In genomic region chr9:43116997-43117336, GRCm38 (mm10) we compare ENCODE assay signal across 9 mouse cellular contexts. TPM values are rescaled to one million over a fixed set of nuclear protein-coding genes. Genes with fewer than 3 reads are reported as not detected.
DNase-seq lines count a peak whose midpoint lies in the region; ATAC-seq and TF ChIP-seq lines count a peak whose summit lies in the region.
"Had no signal": no experiment of that assay in that cellular context is flagged by ENCODE, and none has a peak within 500 bp of the region (broad histone marks: within the 10 kb centered on the region; RNA-seq: fewer than 3 reads in every experiment).

No protein-coding gene starts in this region.

- peaks cover 44% of the 10 kb centered on the region for H3K4me1 ChIP-seq in erythroblast, embryonic 14.5 days (ENCODE audit: control insufficient read depth)
- H3K4me1 ChIP-seq in hindbrain, embryonic 14.5 days (replicated peaks; ENCODE audit: control insufficient read depth, insufficient read depth, low read length): peaks cover 10% of the 10 kb centered on the region
- peaks cover 12% of the 10 kb centered on the region for H3K4me1 ChIP-seq in midbrain, embryonic 16.5 days (ENCODE audit: control insufficient read depth, insufficient read depth, low read length)

- no peak for TF ChIP-seq CTCF in layer of hippocampus, adult 2 months (conservative IDR thresholded peaks at IDR 0.05)

- DNase-seq in layer of hippocampus, adult 2 months (ENCODE audit: low spot score in 2 of 2): no peak
- no peak for DNase-seq in layer of hippocampus, adult 9-11 months
- DNase-seq in hindbrain, embryonic 14.5 days (ENCODE audit: low spot score): no peak
- no peak for DNase-seq in adipocyte (ENCODE audit: low spot score)
- DNase-seq in adrenal gland, postnatal 10 days: no peak
- DNase-seq: adrenal gland, postnatal 14 days; cerebellum, adult 9-11 months had no signal

- H3K9me3 ChIP-seq in erythroblast, embryonic 14.5 days (ENCODE audit: control insufficient read depth, low read length): no peaks in the 10 kb centered on the region
- no peaks in the 10 kb centered on the region for H3K9me3 ChIP-seq in hindbrain, embryonic 14.5 days (ENCODE audit: control insufficient read depth, low read length)
- H3K9me3 ChIP-seq in midbrain, embryonic 16.5 days (replicated peaks; ENCODE audit: control insufficient read depth, low read length, poor library complexity, severe bottlenecking): no peaks in the 10 kb centered on the region

- no peaks in the 10 kb centered on the region for H3K36me3 ChIP-seq in erythroblast, embryonic 14.5 days (ENCODE audit: control insufficient read depth)
- no peaks in the 10 kb centered on the region; the same call in 1 of the 2 replicates for H3K36me3 ChIP-seq in hindbrain, embryonic 14.5 days (replicated peaks; ENCODE audit: control insufficient read depth, insufficient read depth)
- H3K36me3 ChIP-seq in midbrain, embryonic 16.5 days (ENCODE audit: control insufficient read depth, insufficient read depth, low read length): no peaks in the 10 kb centered on the region

- peak overlapping the region; percentile 62 for H3K4me3 ChIP-seq in layer of hippocampus, adult 2 months
- peak overlapping the region; percentile 83 for H3K4me3 ChIP-seq in erythroblast, embryonic 14.5 days (replicated peaks)
- H3K4me3 ChIP-seq in hindbrain, embryonic 14.5 days (replicated peaks; ENCODE audit: low read length): peak overlapping the region; percentile 82
- peak overlapping the region; percentile 76 for H3K4me3 ChIP-seq in midbrain, embryonic 16.5 days (ENCODE audit: low read depth, low read length)

- no peak for ATAC-seq in hindbrain, embryonic 14.5 days (ENCODE audit: low FRiP score)
- ATAC-seq in midbrain, embryonic 16.5 days: no peak

- H3K27me3 ChIP-seq in erythroblast, embryonic 14.5 days (ENCODE audit: control insufficient read depth): peaks cover 90% of the 10 kb centered on the region
- H3K27me3 ChIP-seq in hindbrain, embryonic 14.5 days (ENCODE audit: control insufficient read depth, insufficient read depth, low read length): no peaks in the 10 kb centered on the region
- no peaks in the 10 kb centered on the region for H3K27me3 ChIP-seq in midbrain, embryonic 16.5 days (ENCODE audit: control insufficient read depth, insufficient read depth, low read depth, low read length)

- peak overlapping the region; percentile 68 for H3K4me2 ChIP-seq in hindbrain, embryonic 14.5 days (replicated peaks)
- peak overlapping the region; percentile 74 for H3K4me2 ChIP-seq in midbrain, embryonic 16.5 days (ENCODE audit: low read length)

- H3K9ac ChIP-seq in hindbrain, embryonic 14.5 days: peak overlapping the region; percentile 95; the same call in 1 of the 2 replicates
- H3K9ac ChIP-seq in midbrain, embryonic 16.5 days (ENCODE audit: low read depth, low read length): no peak overlapping the region; the same call in 1 of the 2 replicates

- 82% methylated on average over 6 of the region's 6 CpGs for WGBS in hindbrain, embryonic 14.5 days
- 82% methylated on average over 6 of the region's 6 CpGs for WGBS in midbrain, embryonic 16.5 days

- peak overlapping the region; percentile 99 for H3K27ac ChIP-seq in layer of hippocampus, adult 2 months
- H3K27ac ChIP-seq in hindbrain, embryonic 14.5 days: no peak overlapping the region
- H3K27ac ChIP-seq in midbrain, embryonic 16.5 days (ENCODE audit: low read length): no peak overlapping the region; the same call in 1 of the 2 replicates

RNA-seq across cellular contexts. Expression of gene Tmem136, which starts 0.6 kb away (rescaled TPM):
- total RNA-seq in layer of hippocampus, adult 2 months (2021): 10 to 100 TPM; 23.5 to 25.5 TPM
- polyA plus RNA-seq in erythroblast, embryonic 14.5 days (2012): not detected in 2 replicates
- polyA plus RNA-seq in hindbrain, embryonic 14.5 days (2014; fragmentation: Nextera tagmentation; extraction: Ambion mirVana): 10.1 and 11.1 TPM in 2 replicates
- polyA plus RNA-seq in midbrain, embryonic 16.5 days (2015; fragmentation: Nextera tagmentation; extraction: Ambion mirVana): 11.2 TPM in 2 replicates
- 1 to 10 TPM; 3.9 to 4.1 TPM for total RNA-seq in adrenal gland, postnatal 10 days (2021)

RNA-seq across cellular contexts. Expression of gene Arhgef12, which starts 9.9 kb away (rescaled TPM):
- 100 to 1,000 TPM; 146 to 162 TPM for total RNA-seq in layer of hippocampus, adult 2 months (2021)
- 1.4 and 1.8 TPM in 2 replicates for polyA plus RNA-seq in erythroblast, embryonic 14.5 days (2012)
- 31.7 and 38.4 TPM in 2 replicates for polyA plus RNA-seq in hindbrain, embryonic 14.5 days (2014; fragmentation: Nextera tagmentation; extraction: Ambion mirVana)
- polyA plus RNA-seq in midbrain, embryonic 16.5 days (2015; fragmentation: Nextera tagmentation; extraction: Ambion mirVana): 22.1 and 23.6 TPM in 2 replicates
- 100 to 1,000 TPM; 104 to 112 TPM for total RNA-seq in adrenal gland, postnatal 10 days (2021)

Comparison
In these comparisons a context has a peak if more than half of its experiments do, and no peak if none do; other contexts are left out.
1. RNA of gene Tmem136, which starts 0.6 kb away (polyA plus RNA-seq): 11.2 TPM in midbrain, embryonic 16.5 days and 10.1 to 11.1 TPM in hindbrain, embryonic 14.5 days; not detected in erythroblast, embryonic 14.5 days; every median in the first group is over 10 times any median in the second.
2. Peak in every context shown above with its lines, with median percentiles within 50 percentile points of each other: H3K4me3 ChIP-seq.